Mouse (Mus musculus): ENCODE results near the gene Rpia. TPM values are rescaled to one million over a fixed set of nuclear protein-coding genes. Genes with fewer than 3 reads are reported as not detected.

The Rpia gene
- polyA plus RNA-seq, 1 experiment = 15.1 TPM

GRCm38 (mm10) chr6:70718164-70718563 lies 73.9 kb downstream of the Rpia start:
- H3K4me3 ChIP-seq (ENCODE audit: insufficient read depth, low read length) = no peak overlapping the region
- H3K27ac ChIP-seq (ENCODE audit: insufficient read depth, low read length) = no peak overlapping the region
- TF ChIP-seq POLR2A (IDR thresholded peaks at IDR 0.05; ENCODE audit: extremely low read depth, insufficient read depth, low read length) = no peak
- no peak for TF ChIP-seq CTCF (IDR thresholded peaks at IDR 0.05; ENCODE audit: extremely low read depth, insufficient read depth, low read length)
- no peaks in the 10 kb centered on the region for H3K4me1 ChIP-seq (ENCODE audit: control insufficient read depth, insufficient read depth, low read length)

GRCm38 (mm10) chr6:70716701-70717393 lies 75.2 kb downstream of the Rpia start:
- no peak for TF ChIP-seq CTCF (IDR thresholded peaks at IDR 0.05; ENCODE audit: extremely low read depth, insufficient read depth, low read length)
- no peak for TF ChIP-seq POLR2A (IDR thresholded peaks at IDR 0.05; ENCODE audit: extremely low read depth, insufficient read depth, low read length)
- Histone ChIP-seq H3K4me1 (ENCODE audit: control insufficient read depth, insufficient read depth, low read length) (no peaks in the 10 kb centered on the region), H3K4me3 (ENCODE audit: insufficient read depth, low read length) (no peak overlapping the region), H3K27ac (ENCODE audit: insufficient read depth, low read length) (no peak overlapping the region)

Other genes starting within 250 kb of the Rpia start
- 16.0 and 17.8 TPM in 2 replicates for gene Eif2ak3, start 52.3 kb upstream of the Rpia start, polyA plus RNA-seq (2012; rRNA removed)
- not detected in 2 replicates for gene Tex37, start 126.7 kb upstream of the Rpia start, polyA plus RNA-seq (2012; rRNA removed)
- gene Foxi3, start 164.3 kb upstream of the Rpia start, polyA plus RNA-seq (2012; rRNA removed) = not detected in 2 replicates